Mouse (Mus musculus) mammary gland, adult 2 months (tissue): ENCODE data around the gene Zfp358. TPM values are rescaled to one million over a fixed set of nuclear protein-coding genes. Genes with fewer than 3 reads are reported as not detected.

ENCODE experiments used
- polyA plus RNA-seq: library from polyadenylated mRNA; depleted of rRNA; stranded (reverse); fragments of >200 nt; gene quantifications from 2 replicates; pipeline ENCODE4 v1.2.3, GENCODE M21; 2012; ENCODE audit warnings: low replicate concordance; rRNA removed

The Zfp358 gene
- polyA plus RNA-seq, result 76.9 and 90.5 TPM in 2 replicates

GRCm38 (mm10) chr8:3492901-3493844, at the start of gene Zfp358:
Gene Zfp358 (plus strand): TSS chr8:3493138.

GRCm38 (mm10) chr8:3467006-3467885, 25.7 kb upstream of the Zfp358 start, which contains the start of gene Pex11g:
Gene Pex11g (minus strand): TSS chr8:3467680.

GRCm38 (mm10) chr8:3470562-3470961, 22.4 kb upstream of the Zfp358 start, which contains the start of gene Tex45:
Gene Tex45 (plus strand): TSS chr8:3470862.

GRCm38 (mm10) chr8:3500235-3501090, 7.5 kb downstream of the Zfp358 start, which contains the start of gene Mcoln1:
Gene Mcoln1 (plus strand): TSS chr8:3500457.

GRCm38 (mm10) chr8:3515260-3515671, 22.3 kb downstream of the Zfp358 start, which contains the start of gene Pnpla6:
Gene Pnpla6 (plus strand): TSS chr8:3515384.

Other genes with a start within 250 kb of the Zfp358 start
- gene Insr, start 213.5 kb upstream of the Zfp358 start, polyA plus RNA-seq, result 28.9 and 38.8 TPM in 2 replicates
- 9.5 and 14.0 TPM in 2 replicates for gene A430078G23Rik, start 139.7 kb upstream of the Zfp358 start, polyA plus RNA-seq
- 46.1 and 114 TPM in 2 replicates for gene Arhgef18, start 100.1 kb upstream of the Zfp358 start, polyA plus RNA-seq
- 8.4 and 11.1 TPM in 2 replicates for gene Pex11g, start 25.5 kb upstream of the Zfp358 start, polyA plus RNA-seq
- 0.10 and 0.11 TPM in 2 replicates for gene Tex45, start 22.3 kb upstream of the Zfp358 start, polyA plus RNA-seq
- gene Mcoln1, start 7.3 kb downstream of the Zfp358 start, polyA plus RNA-seq, result 274 and 624 TPM in 2 replicates
- 59.0 and 66.0 TPM in 2 replicates for gene Pnpla6, start 22.2 kb downstream of the Zfp358 start, polyA plus RNA-seq
- not detected in 2 replicates for gene C330021F23Rik, start 74.9 kb downstream of the Zfp358 start, polyA plus RNA-seq
- gene Camsap3, start 94.2 kb downstream of the Zfp358 start, polyA plus RNA-seq, result 11.5 and 13.9 TPM in 2 replicates
- gene Xab2, start 128.2 kb downstream of the Zfp358 start, polyA plus RNA-seq, result 57.5 and 58.7 TPM in 2 replicates
- gene Pet100, start 128.4 kb downstream of the Zfp358 start, polyA plus RNA-seq, result 2.9 and 7.1 TPM in 2 replicates
- not detected in 2 replicates for gene Pcp2, start 132.4 kb downstream of the Zfp358 start, polyA plus RNA-seq
- 123 and 137 TPM in 2 replicates for gene Stxbp2, start 137.8 kb downstream of the Zfp358 start, polyA plus RNA-seq
- gene Retn, start 162.6 kb downstream of the Zfp358 start, polyA plus RNA-seq, result 504 and 837 TPM in 2 replicates
- gene Mcemp1, start 172.6 kb downstream of the Zfp358 start, polyA plus RNA-seq, result 1.4 and 2.4 TPM in 2 replicates
- 92.6 and 226 TPM in 2 replicates for gene Fcor, start 179.2 kb downstream of the Zfp358 start, polyA plus RNA-seq
- 31.3 and 44.5 TPM in 2 replicates for gene Trappc5, start 183.2 kb downstream of the Zfp358 start, polyA plus RNA-seq
- 34.8 and 48.3 TPM in 2 replicates for gene Fcer2a, start 201.0 kb downstream of the Zfp358 start, polyA plus RNA-seq
- gene Clec4g, start 227.5 kb downstream of the Zfp358 start, polyA plus RNA-seq, result 1.1 and 1.9 TPM in 2 replicates